Mouse (Mus musculus): Measurements from ENCODE around the gene Rfx1. TPM values are rescaled to one million over a fixed set of nuclear protein-coding genes. Genes with fewer than 3 reads are reported as not detected.

Gene Rfx1
- total and polyA plus RNA-seq, 3 experiments = 2.4 to 41.4 (median 14.3) TPM

DNA sequence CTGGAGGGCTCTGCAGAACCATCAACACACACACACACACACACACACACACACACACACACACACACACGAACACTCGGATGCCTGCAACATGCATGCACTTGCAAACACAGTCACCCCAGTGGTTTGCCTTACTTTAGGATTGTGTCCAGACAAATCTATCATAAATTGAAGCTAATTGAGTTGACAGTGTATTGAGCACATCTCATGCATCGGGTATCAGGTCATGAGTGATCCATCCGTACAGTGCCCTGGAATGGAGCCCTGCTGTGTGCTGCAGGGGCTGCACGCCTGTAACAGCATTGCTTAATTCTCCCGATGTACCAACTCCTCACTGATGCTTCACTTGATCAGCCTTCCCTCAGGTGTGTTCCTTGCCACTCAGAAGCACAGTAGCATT is 49.0 kb downstream of the Rfx1 start:
- no peaks in the 10 kb centered on the region for H3K9me3 ChIP-seq (replicated peaks)
- no peak for TF ChIP-seq CTCF (IDR thresholded peaks at IDR 0.05; ENCODE audit: low read depth, low read length)
- TF ChIP-seq POLR2AphosphoS5 (IDR thresholded peaks at IDR 0.05; ENCODE audit: insufficient replicate concordance, low read depth, low read length) = no peak
- no peaks in the 10 kb centered on the region for H3K4me1 ChIP-seq (ENCODE audit: insufficient read depth, low read depth, low read length)
- H3K27me3 ChIP-seq (ENCODE audit: insufficient read depth, low read length) = peaks cover 16% of the 10 kb centered on the region
- H3K36me3 ChIP-seq (replicated peaks) = no peaks in the 10 kb centered on the region
- ATAC-seq (ENCODE audit: extremely low read depth, insufficient number of reproducible peaks, low FRiP score, poor library complexity, severe bottlenecking) = no peak
- no peak overlapping the region for H3K4me3 ChIP-seq (ENCODE audit: low read depth, low read length)
- DNase-seq (ENCODE audit: low spot score) = no peak

DNA sequence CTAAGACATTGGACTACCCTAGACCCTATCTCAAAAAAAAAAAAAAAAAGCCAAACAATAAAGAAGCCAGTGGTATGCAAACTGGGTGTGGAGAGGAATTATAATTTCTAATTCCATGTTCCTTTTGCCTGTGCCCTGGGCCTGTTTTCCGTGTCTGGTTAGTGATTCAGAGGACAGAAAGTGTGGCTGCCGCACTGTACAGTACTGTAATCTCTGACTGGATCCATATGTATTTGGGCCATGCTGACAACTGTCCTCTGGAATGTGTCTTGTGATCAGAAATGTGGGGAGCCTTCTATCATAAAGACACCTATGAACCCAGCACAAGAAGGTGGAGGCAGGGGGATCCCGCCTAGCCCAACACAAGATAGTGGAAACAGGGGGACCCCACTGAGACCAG is 55.5 kb downstream of the Rfx1 start:
- Histone ChIP-seq H3K4me3 (ENCODE audit: low read depth, low read length) (no peak overlapping the region), H3K4me1 (ENCODE audit: insufficient read depth, low read depth, low read length) (no peaks in the 10 kb centered on the region), H3K9me3 (replicated peaks) (no peaks in the 10 kb centered on the region), H3K27me3 (ENCODE audit: insufficient read depth, low read length) (peaks cover 26% of the 10 kb centered on the region), H3K36me3 (replicated peaks) (no peaks in the 10 kb centered on the region)
- DNase-seq (ENCODE audit: low spot score) = no peak
- TF ChIP-seq GATA2 (IDR thresholded peaks at IDR 0.05; ENCODE audit: borderline replicate concordance, low read depth, low read length) (no peak), TAL1 (conservative IDR thresholded peaks at IDR 0.05; ENCODE audit: low read depth, low read length) (no peak), CTCF (IDR thresholded peaks at IDR 0.05; ENCODE audit: low read depth, low read length) (no peak), POLR2AphosphoS5 (IDR thresholded peaks at IDR 0.05; ENCODE audit: insufficient replicate concordance, low read depth, low read length) (no peak), GATA1 (IDR thresholded peaks at IDR 0.05; ENCODE audit: borderline replicate concordance, low read length) (no peak)
- ATAC-seq (ENCODE audit: extremely low read depth, insufficient number of reproducible peaks, low FRiP score, poor library complexity, severe bottlenecking) = no peak

DNA sequence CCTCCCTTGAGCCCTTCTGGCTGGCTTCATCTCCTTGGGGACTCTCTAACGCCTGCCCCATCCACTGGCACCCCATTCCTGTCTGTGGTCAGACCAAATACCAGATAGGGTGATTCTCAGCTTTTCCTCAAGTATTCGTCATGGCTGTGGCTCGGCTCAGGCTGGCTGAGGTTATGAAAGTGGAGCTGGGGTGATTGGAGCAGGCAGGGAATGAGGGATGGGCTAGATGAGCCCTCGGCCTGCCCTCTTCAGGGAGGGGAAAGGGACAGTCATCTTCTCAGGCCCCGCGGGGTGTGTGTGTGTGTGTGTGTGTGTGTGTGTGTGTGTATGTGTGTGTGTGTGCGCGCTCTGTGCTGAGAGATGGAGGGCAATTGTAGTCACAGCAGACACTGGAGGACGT is 59.0 kb downstream of the Rfx1 start, which contains the start of gene Podnl1:
Podnl1 (plus strand) TSS at position 334 of the 400 bp plus-strand sequence.
- ATAC-seq (ENCODE audit: extremely low read depth, insufficient number of reproducible peaks, low FRiP score, poor library complexity, severe bottlenecking) = no peak
- TF ChIP-seq GATA2 (IDR thresholded peaks at IDR 0.05; ENCODE audit: borderline replicate concordance, low read depth, low read length) (no peak), POLR2AphosphoS5 (IDR thresholded peaks at IDR 0.05; ENCODE audit: insufficient replicate concordance, low read depth, low read length) (no peak), GATA1 (IDR thresholded peaks at IDR 0.05; ENCODE audit: borderline replicate concordance, low read length) (no peak), CTCF (IDR thresholded peaks at IDR 0.05; ENCODE audit: low read depth, low read length) (no peak), TAL1 (conservative IDR thresholded peaks at IDR 0.05; ENCODE audit: low read depth, low read length) (no peak)
- DNase-seq (ENCODE audit: low spot score) = no peak
- Histone ChIP-seq H3K9me3 (replicated peaks) (no peaks in the 10 kb centered on the region), H3K4me3 (ENCODE audit: low read depth, low read length) (no peak within 1 kb of the TSS), H3K27me3 (ENCODE audit: insufficient read depth, low read length) (peaks cover 43% of the 10 kb centered on the region), H3K4me1 (ENCODE audit: insufficient read depth, low read depth, low read length) (peaks cover 4% of the 10 kb centered on the region; the same call in 1 of the 2 replicates), H3K36me3 (replicated peaks) (peaks cover under 1% of the 10 kb centered on the region)

DNA sequence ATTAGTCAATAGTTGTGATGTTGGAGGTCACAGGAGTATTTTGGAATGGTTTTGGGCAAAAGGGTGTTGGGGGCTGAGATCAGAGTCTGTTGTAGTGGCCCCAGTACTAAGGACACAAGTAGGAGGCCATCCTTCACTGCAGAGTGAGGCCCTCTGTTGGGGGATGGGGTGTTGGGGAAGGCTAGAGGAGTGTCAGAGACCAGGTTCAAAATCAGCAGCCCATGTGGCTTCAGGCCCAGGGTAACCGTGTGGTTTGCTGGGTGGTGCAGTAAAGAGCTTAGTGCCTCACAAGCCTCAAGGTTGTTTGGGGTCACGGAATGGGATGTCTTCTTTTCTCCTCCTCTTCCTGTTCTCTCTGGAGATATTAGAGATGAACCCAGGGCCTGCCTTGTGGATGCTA is 60.1 kb downstream of the Rfx1 start:
- TF ChIP-seq TAL1 (conservative IDR thresholded peaks at IDR 0.05; ENCODE audit: low read depth, low read length) = no peak
- TF ChIP-seq CTCF (IDR thresholded peaks at IDR 0.05; ENCODE audit: low read depth, low read length) = no peak
- TF ChIP-seq GATA1 (IDR thresholded peaks at IDR 0.05; ENCODE audit: borderline replicate concordance, low read length) = no peak
- TF ChIP-seq POLR2AphosphoS5 (IDR thresholded peaks at IDR 0.05; ENCODE audit: insufficient replicate concordance, low read depth, low read length) = no peak
- no peak for TF ChIP-seq GATA2 (IDR thresholded peaks at IDR 0.05; ENCODE audit: borderline replicate concordance, low read depth, low read length)
- H3K4me3 ChIP-seq (ENCODE audit: low read depth, low read length) = no peak overlapping the region
- H3K9me3 ChIP-seq (replicated peaks) = no peaks in the 10 kb centered on the region
- no peak for DNase-seq (ENCODE audit: low spot score)
- H3K27me3 ChIP-seq (ENCODE audit: insufficient read depth, low read length) = peaks cover 40% of the 10 kb centered on the region
- H3K4me1 ChIP-seq (ENCODE audit: insufficient read depth, low read depth, low read length) = peaks cover 4% of the 10 kb centered on the region; the same call in 1 of the 2 replicates
- peaks cover 5% of the 10 kb centered on the region for H3K36me3 ChIP-seq (replicated peaks)
- ATAC-seq (ENCODE audit: extremely low read depth, insufficient number of reproducible peaks, low FRiP score, poor library complexity, severe bottlenecking) = no peak

DNA sequence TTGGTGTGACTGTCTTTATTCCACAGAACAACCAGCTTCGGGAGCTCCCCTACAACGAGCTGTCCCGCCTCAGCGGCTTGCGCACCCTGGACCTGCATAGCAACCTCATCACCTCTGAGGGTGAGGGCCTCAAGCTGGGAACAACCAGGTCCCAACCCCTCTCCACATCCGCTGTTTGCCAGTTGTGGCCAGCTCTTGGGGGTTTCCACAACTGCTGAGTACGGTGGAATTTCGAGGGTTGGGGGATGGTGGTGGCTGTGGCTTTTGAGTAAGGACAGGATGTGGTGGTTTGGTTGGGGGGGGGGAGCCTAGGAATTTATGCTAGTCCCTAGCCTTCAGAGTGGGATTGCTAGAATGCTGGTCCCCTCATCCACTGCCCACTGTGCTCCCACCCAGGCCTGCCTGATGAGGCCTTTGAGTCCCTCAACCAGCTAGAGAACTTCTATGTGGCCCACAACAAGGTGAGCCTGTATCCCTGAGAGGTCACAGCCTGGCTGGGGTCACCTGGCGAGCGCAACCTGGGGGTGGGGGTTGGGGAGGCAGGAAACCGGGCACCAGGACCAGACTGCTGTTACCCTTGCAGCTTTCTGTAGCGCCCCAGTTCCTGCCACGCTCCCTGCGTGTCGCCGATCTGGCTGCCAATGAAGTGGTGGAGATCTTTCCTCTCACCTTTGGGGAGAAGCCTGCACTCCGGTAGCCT is 60.7 kb downstream of the Rfx1 start:
- ATAC-seq (ENCODE audit: extremely low read depth, insufficient number of reproducible peaks, low FRiP score, poor library complexity, severe bottlenecking) (no peak), DNase-seq (ENCODE audit: low spot score) (no peak)
- H3K36me3 ChIP-seq (replicated peaks) = peaks cover 11% of the 10 kb centered on the region
- TF ChIP-seq TAL1 (conservative IDR thresholded peaks at IDR 0.05; ENCODE audit: low read depth, low read length) = no peak
- no peaks in the 10 kb centered on the region for H3K9me3 ChIP-seq (replicated peaks)
- no peak overlapping the region for H3K4me3 ChIP-seq (ENCODE audit: low read depth, low read length)
- peaks cover 4% of the 10 kb centered on the region; the same call in 1 of the 2 replicates for H3K4me1 ChIP-seq (ENCODE audit: insufficient read depth, low read depth, low read length)
- H3K27me3 ChIP-seq (ENCODE audit: insufficient read depth, low read length) = peaks cover 40% of the 10 kb centered on the region

DNA sequence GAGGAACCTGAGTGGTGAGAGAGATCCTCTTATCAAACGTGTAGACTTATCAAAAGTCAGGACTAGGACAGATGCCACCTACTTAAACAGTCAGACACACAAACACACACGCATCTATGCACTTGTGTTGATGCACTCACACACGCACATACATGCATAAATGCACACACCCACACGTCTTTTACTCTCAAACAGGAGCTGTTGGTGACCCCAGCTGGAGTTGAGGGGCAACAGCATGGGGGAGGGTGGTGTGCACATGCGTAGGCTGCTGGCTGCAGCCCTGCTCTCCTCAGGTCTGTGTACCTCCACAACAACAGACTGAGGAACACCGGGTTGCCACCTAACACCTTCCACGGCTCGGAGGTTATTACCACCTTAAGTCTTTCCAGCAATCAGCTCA is 61.6 kb downstream of the Rfx1 start:
- TF ChIP-seq GATA2 (IDR thresholded peaks at IDR 0.05; ENCODE audit: borderline replicate concordance, low read depth, low read length) = no peak
- TF ChIP-seq POLR2AphosphoS5 (IDR thresholded peaks at IDR 0.05; ENCODE audit: insufficient replicate concordance, low read depth, low read length) = no peak
- TF ChIP-seq GATA1 (IDR thresholded peaks at IDR 0.05; ENCODE audit: borderline replicate concordance, low read length) = no peak
- TF ChIP-seq TAL1 (conservative IDR thresholded peaks at IDR 0.05; ENCODE audit: low read depth, low read length) = no peak
- TF ChIP-seq CTCF (IDR thresholded peaks at IDR 0.05; ENCODE audit: low read depth, low read length) = no peak
- H3K4me1 ChIP-seq (ENCODE audit: insufficient read depth, low read depth, low read length) = peaks cover 4% of the 10 kb centered on the region
- H3K27me3 ChIP-seq (ENCODE audit: insufficient read depth, low read length) = peaks cover 38% of the 10 kb centered on the region
- H3K36me3 ChIP-seq (replicated peaks) = peaks cover 21% of the 10 kb centered on the region
- no peaks in the 10 kb centered on the region for H3K9me3 ChIP-seq (replicated peaks)
- no peak for DNase-seq (ENCODE audit: low spot score)
- ATAC-seq (ENCODE audit: extremely low read depth, insufficient number of reproducible peaks, low FRiP score, poor library complexity, severe bottlenecking) = no peak
- no peak overlapping the region for H3K4me3 ChIP-seq (ENCODE audit: low read depth, low read length)

Data from G1E (cell line).